Mouse (Mus musculus) cortical plate, adult 2 months (tissue): ENCODE measurements around the gene Prkag1.

Experiments used
- CTCF ChIP-seq: fragments of 200-500 bp; IDR thresholded peaks from 2 replicates; pipeline ENCODE4 v1.5.1; 2011; ENCODE audit warnings: mild to moderate bottlenecking, control low read depth, low read length; ENCODE audit not compliant: insufficient read depth; ENCODE audit errors: extremely low read depth
- POLR2A ChIP-seq: fragments of 200-500 bp; IDR thresholded peaks from 2 replicates; pipeline ENCODE4 v1.6.1; 2011; ENCODE audit warnings: mild to moderate bottlenecking, low read length, control low read depth; ENCODE audit not compliant: insufficient read depth; ENCODE audit errors: extremely low read depth

GRCm38 (mm10) chr15:98771813-98772425, 59.4 kb downstream of the Prkag1 start:
- TF ChIP-seq POLR2A: no peak
- TF ChIP-seq CTCF: no peak
